Mouse (Mus musculus) heart, postnatal 0 days (tissue): ENCODE data around the gene Cdh3.

ENCODE experiments used
- CTCF ChIP-seq: IDR thresholded peaks from 2 replicates; pipeline ENCODE4 v1.5.1; 2016; ENCODE audit warnings: antibody characterized with exemption, control low read depth, low read depth
- EP300 ChIP-seq: IDR thresholded peaks from 2 replicates; pipeline ENCODE4 v1.6.1; 2016; ENCODE audit warnings: antibody characterized with exemption, low read depth

DNA sequence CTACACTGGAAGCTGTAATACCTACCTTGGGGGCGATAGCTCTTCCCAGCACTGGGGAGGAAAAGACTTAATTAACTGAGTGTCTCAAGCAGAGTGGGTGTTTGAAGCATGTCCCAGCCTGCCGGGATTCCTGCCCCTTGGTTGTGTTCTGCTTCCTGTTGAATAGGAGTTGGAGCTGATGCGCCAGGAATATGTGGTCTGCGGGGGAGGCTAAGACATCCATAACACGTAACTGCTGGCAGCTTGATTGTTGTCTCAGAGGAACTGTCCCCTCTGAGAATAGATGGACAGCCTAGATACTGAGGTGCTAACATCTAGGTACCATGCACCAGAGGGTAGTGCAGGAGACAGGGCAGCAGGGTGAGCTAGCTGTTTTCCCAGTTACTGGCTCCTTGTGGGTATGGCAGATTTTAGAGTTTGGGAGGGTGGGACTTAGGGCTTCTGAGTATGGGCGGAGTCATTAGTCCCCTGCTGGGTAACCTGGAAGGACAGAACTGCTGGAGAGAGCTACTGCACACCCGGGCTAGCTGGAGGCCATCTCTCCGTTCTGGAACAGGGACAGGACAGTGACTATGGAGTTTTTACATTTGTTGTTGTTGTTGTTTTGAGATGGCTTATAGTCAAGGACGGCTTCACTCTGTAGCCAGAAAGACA lies 18.0 kb downstream of the Cdh3 start:
- TF ChIP-seq CTCF: no peak
- no peak for TF ChIP-seq EP300
